Mouse (Mus musculus) v-Abl transformed pro-B cells (cell line): Measurements from ENCODE around the gene Hoxc5.

Source experiments
- in situ Hi-C, 2 experiments: fragments of 400-800 bp; cut with MboI; formaldehyde crosslinking; loops; one replicate each; pipeline ENCODE4 v1.15.1; 2025; ENCODE audit not compliant: unreplicated experiment in 2 of 2

The Hoxc5 gene

DNA sequence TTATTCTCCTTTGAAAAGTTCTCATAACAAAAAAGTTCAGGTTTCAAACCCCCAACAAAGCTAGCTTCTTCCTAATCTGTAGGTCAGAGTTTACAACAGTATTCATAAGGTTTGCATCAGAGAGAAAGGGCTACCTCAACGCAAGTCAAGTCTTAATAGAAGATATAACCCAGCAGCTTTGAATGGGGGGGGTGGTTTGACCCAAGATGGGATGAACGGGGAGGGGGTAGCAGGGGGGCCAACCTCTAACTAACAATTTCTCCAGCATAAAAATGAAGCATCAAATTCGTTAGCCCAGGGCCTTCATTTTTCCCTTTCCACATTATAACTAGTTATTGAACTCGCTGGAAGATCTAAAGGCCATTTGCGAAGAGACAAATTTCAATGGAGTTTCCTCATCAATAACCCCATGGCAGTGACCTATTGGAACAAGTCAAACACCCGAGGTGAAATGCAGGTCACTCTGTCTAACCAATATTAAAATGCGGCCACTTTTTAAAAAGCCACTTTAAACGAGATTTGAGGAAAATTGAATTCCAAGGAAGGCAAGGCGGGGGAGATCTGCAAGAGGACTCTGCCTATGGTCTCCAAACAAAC lies 61.8 kb downstream of the Hoxc5 start:
- in situ Hi-C loops, result no loop called here

DNA sequence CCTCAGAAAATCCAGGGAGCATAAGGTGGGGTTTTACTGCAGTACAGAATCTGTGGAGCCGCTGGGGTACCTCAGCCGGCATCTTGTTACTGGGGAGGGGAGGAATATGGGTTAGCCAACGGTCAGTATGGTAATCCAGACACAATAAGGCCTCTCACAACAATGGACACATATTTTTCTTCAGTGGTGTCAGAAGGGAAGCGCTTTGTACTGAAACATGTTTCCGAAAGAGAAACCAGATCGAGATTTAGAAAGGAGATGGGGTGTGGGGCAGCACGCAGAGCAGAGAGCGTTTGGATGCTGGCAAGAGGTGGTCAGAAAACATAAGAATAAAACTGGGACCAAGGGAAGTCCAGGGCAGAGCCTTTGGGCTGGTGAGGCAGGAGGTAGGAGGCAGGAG lies 62.9 kb downstream of the Hoxc5 start:
- in situ Hi-C loops, result no loop called here

GRCm38 (mm10) chr15:103032167-103032566 lies 64.9 kb downstream of the Hoxc5 start:
- in situ Hi-C loops, result no loop called here

- in situ Hi-C loops, result no loop called here
Observed at GRCm38 (mm10) chr15:103032646-103033575, 65.7 kb downstream of the Hoxc5 start.

GRCm38 (mm10) chr15:103034043-103034806 lies 67.0 kb downstream of the Hoxc5 start:
- in situ Hi-C loops, result no loop called here

DNA sequence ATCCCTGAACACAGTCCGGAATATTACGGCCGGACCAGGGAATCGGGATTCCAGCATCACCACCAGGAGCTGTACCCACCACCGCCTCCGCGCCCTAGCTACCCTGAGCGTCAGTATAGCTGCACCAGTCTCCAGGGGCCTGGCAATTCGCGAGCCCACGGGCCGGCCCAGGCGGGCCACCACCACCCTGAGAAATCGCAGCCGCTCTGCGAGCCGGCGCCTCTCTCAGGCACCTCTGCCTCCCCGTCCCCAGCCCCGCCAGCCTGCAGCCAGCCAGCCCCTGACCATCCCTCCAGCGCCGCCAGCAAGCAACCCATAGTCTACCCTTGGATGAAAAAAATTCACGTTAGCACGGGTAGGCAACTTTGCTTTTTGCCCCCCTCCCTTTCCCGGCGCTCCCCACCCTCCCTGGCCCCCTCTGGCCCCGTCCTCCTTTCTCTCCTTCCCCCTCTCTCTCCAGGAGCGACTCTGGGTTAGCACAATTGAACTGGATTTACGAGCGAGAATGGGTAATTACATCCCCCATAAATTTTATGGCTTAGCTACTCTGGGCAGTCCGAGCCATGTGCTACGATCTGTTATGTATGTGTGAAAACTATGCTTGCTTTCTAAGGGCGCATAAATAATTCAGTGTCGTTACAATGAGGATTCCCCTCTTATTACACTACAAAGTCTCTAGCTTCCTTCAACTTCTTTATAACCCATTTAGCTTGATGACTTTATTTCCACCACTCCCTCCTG lies 67.7 kb downstream of the Hoxc5 start:
- in situ Hi-C loops, result no loop called here

DNA sequence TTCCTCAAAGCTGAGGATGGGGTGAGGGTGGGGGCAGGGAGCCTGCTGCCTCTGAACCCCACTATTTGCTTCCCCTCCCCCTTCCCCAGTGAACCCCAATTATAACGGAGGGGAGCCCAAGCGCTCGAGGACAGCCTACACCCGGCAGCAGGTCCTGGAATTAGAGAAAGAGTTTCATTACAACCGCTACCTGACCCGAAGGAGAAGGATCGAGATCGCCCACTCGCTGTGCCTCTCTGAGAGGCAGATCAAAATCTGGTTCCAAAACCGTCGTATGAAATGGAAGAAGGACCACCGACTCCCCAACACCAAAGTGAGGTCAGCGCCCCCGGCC lies 68.3 kb downstream of the Hoxc5 start:
- in situ Hi-C loops, result no loop called here

DNA sequence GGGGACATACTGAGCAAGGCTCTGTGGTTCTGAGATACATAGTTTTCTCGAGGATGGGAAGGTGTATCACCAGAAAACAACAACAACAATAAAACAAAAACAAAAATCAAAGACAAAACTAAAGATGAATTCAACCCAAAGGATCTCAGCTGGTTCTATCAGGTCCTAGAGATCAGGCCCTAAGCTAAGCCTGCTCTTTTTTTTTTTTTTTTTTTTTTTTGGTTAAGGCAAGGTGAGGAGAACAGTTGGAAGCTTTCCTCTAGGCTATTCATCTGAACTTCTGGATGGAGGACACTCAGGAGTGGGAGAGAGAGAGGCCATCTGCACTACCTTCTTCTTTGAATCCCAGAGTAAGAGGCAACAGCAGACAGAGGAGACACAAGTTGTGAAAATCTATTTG lies 70.3 kb downstream of the Hoxc5 start:
- in situ Hi-C loops, result no loop called here

DNA sequence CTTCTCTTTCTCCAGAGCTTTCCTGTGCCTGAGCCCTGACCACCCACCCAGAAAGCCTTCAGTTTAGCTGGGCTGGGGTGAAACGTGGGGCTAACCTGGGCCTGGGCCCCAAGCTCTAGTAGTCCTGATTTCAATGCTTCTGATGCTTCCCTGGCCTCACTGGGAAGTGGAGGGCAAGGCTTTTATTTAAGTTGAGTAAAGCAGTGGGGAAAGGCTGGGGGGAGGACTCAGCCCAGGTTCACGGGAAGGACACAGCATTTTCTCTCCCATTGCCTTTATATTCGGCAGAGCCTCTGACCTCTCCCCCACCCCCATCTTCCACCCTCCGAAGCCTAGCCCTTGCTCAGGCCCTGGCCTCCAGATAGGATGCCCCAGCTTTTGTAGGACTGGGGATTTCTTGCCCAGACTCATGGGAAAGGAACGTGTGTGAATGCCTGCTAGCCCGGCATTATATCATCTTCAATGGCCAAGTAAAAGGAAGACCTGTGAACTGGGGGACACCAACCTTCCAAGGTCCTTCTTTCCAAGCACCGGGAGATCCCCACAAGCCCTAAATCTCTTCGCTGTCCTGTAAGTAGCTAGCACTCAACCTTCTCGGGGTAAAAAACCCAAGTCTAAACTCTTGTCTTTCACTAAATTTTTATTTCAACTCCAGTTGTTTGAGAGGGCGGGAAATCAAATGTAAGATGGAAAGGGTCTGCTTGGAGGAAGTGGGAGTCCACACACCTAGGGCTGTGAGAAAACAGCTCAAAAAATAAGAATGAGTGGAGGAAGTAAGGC lies 71.6 kb downstream of the Hoxc5 start:
- in situ Hi-C loops, result no loop called here

DNA sequence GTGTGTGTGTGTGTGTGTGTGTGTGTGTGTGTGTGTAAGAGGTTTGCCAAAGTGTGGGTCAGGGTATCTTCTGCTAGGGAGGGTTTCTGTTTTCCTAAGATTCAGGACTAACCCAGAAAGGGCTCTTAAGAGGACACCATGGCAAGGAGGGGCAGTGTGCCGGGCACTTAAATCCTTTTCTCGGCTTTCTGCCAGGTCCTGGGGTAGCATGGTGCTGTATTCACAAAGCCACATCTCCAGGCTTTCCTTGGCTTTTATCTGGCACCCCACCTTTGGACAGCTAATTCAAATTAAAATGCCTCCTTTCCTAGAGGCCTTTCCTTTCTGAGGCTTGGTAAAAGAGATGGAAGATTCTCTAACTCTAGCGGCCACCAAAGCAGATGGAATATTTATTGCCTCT lies 72.4 kb downstream of the Hoxc5 start:
- in situ Hi-C loops, result no loop called here

DNA sequence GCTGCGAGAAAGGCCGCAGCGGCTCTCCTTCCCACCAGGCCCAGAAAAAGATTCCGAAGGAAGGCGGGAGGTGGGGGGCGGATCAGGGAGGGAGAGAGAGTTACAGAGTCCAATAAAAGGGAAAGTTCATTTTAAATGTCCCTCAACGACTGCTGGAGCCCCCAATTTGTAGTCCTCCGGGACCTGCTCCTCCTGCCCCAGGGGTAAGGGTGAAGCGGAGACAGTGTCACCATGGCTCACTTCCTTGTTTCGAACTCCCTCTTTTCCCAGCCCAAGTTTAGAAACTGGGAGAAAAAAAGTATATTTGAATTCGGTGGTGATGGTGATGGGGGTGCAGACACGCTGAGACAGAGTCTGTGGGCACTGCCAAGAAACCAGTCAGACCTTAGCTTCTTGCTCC lies 73.4 kb downstream of the Hoxc5 start:
- in situ Hi-C loops, result no loop called here

DNA sequence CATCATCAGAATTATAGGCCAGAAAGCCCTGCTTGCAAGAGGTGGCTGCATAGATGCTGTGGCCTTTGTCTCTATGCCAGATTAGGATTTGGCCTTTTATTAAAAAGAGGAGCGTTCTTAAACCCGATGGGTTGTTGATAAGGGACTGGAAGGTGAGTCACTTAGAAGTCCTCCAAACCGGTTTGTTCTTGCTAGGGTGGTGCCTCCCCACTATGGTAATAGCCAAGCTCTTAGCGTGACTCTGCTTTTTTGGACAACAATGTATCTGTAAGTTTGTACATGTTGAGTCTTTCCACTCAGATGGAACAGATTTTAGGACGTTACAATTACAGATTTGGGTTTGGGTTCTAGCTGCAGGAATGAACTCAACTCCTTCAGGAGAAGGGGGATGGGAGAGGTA lies 74.4 kb downstream of the Hoxc5 start:
- in situ Hi-C loops, result no loop called here

DNA sequence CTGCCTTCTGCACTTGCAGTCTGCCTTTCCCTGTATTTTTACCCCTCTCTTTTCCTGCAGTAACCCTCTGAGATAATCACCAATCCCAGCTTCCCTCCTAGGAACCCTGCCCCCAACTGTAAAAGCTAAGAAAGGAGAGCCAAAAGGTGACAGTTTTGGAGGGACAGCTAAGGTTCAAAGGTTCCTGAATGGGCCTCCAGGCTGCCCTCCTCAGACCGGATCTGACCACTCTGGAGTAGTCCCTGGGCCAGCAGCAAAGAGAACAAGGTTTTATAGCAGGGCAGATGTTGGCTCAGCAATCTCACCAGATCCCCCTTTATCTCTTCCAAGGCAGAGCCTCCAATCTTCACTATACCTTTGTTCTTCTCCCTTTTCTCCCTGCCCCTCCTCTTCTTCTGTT lies 75.0 kb downstream of the Hoxc5 start:
- in situ Hi-C loops, result no loop called here

DNA sequence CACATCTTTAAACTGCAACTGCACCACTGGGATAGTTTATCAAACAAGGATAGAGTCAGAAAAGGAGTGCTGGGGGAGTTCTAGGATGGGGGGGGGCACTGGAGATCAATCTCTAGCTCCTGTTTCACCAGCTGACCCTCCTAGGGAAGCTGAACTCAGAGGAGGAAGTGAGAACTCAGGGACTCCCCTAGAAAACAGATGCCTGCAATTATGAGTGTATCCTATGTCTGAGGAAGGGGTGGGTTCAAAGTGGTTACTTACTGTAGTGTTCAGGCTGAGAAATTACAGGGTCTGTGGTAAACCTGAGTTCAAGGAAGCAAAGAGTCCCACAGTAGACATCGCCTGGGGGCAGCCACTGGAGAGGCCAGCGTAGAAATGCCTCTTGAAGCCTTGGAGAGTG lies 84.4 kb downstream of the Hoxc5 start:
- in situ Hi-C loops, result no loop called here

DNA sequence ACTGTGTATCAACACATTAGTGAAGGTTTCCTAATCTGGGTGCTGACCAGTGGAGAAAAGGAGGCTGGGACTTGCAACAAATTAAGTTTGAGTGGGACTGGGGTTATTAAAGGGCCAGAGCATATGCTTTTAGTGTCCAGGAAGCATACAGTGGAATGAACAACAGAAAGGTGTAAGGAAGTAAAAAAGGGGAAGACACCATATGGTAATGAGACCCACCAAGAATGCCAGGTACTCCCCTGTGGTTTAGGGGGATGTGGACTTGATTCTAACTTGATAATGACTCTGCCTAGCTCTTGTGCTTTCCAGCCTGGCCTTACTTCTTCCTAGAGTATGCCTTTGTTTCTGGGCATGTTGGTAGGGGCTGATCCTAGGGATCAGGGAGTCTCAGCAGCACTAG lies 86.0 kb downstream of the Hoxc5 start:
- in situ Hi-C loops, result no loop called here

DNA sequence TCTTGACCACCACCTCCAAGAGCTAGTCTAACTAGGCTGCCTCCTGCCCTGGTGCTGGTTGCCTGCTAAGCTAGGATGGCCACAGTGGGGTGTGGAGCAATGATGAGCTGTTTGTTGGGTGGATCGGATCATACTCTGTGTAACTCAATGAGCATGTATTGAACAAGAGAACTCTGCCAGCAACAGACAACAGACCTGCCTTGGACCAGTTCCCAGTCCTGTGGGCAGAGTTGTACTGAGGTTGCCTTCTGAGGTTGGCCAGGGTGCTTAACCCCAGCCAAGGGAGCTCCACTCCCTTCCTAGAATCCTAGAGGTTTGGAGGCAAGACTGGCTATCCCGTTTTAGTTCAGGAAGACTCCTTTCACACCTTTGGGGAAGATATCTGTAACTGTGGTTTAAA lies 89.2 kb downstream of the Hoxc5 start:
- in situ Hi-C loops, result no loop called here

DNA sequence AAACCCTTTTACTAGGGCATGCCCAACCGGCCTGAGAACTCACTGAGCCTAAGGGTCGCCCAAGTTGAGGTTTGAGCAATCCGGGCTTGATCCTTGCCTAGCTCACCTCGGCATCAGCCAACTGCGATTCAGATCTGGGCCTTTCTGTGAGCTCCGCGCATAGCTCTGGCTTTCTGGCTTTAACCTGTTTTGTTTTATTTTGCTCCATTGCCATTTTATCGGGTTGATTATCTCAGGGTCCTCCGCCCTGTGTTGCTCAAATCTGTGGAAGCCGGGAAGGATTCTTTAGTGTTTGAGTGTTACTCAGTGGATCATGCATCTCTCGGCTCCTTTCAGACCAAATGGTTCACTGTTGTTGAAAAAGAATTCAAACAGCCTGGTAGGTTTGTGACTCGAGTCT lies 91.5 kb downstream of the Hoxc5 start:
- in situ Hi-C loops, result no loop called here

DNA sequence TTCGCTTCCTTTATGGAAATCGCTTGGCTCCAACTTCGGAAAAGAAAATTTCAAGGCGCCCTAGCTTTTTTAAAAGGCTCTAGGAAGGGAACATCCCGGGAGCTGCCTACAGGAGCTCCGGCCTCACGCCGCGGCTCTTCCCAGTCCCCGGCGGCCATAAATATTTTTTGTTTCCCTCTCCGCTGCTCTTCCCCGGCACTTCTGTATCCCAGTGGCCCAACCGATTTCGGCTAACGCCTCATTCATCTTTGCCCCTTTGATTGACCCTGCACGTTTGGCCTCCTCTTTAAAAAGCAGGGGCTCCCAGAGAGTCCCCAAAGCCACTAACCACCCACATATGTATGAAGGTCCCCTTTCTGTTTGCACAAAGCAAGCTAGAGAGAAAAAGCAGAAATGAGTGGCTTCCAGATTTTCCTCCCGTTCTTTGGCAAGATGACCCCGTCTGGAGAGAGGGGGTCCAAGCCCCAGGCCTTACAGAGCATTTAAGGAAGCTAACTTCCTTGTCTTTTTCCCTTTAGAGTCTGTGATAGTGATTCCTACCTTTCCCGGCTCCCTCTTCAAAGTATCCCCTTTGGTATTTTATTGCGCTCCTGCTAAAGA lies 92.2 kb downstream of the Hoxc5 start:
- in situ Hi-C loops, result no loop called here

- in situ Hi-C loops, result no loop called here
Observed at GRCm38 (mm10) chr15:103060021-103060340, 92.7 kb downstream of the Hoxc5 start.
